Mouse (Mus musculus): ENCODE measurements around the gene Gm11444. TPM values are rescaled to one million over a fixed set of nuclear protein-coding genes. Genes with fewer than 3 reads are reported as not detected.

Gene Gm11444
- polyA plus RNA-seq, 1 experiment from 2014 or later, result not detected

DNA sequence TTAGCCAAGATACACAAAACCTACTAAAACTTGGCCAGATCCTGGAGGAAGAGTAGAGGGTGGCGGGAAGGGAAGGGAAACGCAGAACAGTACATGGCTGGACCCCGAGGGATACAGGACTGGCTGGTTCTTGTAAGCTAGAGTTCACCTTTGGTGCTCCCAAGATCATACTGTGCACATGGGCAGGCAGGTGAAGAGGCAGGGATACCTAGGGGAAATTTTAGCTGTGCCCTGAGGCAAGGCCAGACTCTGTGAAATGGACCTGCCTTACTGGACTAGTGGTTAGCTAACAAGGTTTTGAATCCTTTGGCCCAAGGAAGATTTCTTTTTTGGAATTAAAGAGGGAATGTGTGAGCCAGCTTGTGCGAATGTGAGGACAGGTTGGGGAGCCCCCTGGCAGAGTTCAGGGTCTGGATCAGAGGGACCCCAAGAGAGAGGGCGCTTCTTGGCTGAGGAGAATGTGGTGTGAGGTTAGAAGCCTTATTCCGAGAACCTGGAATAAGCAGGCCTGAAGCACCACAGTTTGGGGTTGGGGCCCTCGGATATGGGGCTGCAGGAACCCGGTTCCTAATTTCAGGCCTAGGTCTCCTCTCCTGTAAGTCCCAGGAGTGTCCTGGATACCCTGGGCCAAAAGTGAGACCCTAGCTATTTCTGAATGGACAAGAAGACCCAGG lies 39.1 kb upstream of the Gm11444 start:
- no peaks in the 10 kb centered on the region for H3K36me3 ChIP-seq
- peaks cover 96% of the 10 kb centered on the region for H3K27me3 ChIP-seq (replicated peaks)
- peaks cover 23% of the 10 kb centered on the region for H3K4me1 ChIP-seq
- peak overlapping the region; percentile 42 for H3K4me3 ChIP-seq
- peak overlapping the region; percentile 50 for H3K4me2 ChIP-seq
- H3K9ac ChIP-seq, result peak overlapping the region; percentile 48; the same call in 1 of the 2 replicates
- no peaks in the 10 kb centered on the region for H3K9me3 ChIP-seq
- no peak for ATAC-seq (ENCODE audit: extremely low read depth, insufficient number of reproducible peaks, low FRiP score, low TSS enrichment)
- WGBS, result 29% methylated on average over 8 of the region's 8 CpGs
- H3K27ac ChIP-seq (replicated peaks), result no peak overlapping the region

DNA sequence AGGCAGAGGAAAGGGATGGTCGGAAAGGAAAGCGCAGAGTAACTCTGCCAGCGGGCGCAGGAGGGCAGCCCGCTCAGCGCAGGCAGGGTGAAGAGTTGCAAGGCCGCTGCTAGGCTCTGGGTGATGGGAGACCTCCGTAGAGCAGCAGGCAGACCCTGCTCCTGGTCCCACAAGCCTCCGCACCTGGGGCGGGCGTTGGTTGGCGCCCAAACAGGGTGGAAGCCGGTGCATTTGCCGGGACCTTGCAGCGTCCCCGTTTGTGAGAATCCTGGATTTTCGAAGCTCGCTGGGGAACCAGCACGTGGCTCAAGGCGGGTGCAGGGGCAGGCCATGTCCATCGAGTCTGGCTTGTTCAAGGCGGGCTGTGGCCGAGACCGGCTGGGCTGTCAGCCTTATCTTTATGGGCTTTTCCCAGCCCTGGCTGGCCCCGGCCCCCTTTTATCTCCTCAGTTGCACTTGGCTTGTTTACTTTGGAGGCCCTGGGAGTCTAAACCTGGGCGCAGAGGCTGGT lies 38.4 kb upstream of the Gm11444 start:
- peak overlapping the region; percentile 48 for H3K9ac ChIP-seq
- no peak overlapping the region for H3K27ac ChIP-seq (replicated peaks)
- 3% methylated on average over 26 of the region's 26 CpGs for WGBS

DNA sequence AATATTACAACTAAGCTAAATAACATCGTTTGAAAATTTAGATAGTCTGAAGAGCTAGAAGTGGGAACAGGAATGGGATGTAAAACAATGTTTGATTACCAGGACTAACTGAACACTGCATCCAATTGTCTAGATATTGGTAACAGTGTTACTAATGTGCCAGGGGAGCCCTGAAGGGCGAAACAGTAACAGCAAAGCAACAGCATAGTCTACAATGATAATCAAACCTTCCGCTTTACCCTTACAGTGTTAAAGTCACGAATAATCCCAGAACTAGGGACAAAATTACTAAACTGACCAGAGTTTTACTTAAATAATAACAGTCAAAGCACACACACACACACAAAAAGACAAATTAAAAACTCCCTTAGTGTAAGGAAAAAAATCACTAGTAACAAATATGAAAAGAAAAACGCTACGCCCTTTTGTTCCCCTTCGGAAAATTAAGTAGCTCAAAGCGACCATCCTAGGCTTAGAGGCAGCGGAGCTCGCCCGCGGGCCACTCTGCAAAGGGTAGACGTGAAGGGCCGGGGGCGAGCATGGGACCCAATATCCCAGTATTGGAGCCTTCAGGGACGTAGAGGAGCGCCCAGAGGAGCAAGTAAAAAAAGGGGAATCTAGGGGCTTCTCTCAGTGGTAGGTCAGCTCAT lies 37.8 kb upstream of the Gm11444 start:
- ATAC-seq (ENCODE audit: extremely low read depth, insufficient number of reproducible peaks, low FRiP score, low TSS enrichment), result no peak
- peak overlapping the region; percentile 42 for H3K4me3 ChIP-seq
- no peaks in the 10 kb centered on the region for H3K9me3 ChIP-seq
- no peak overlapping the region for H3K27ac ChIP-seq (replicated peaks)
- H3K9ac ChIP-seq, result peak overlapping the region; percentile 48
- H3K27me3 ChIP-seq (replicated peaks), result peaks cover 96% of the 10 kb centered on the region
- H3K4me2 ChIP-seq, result peak overlapping the region; percentile 50
- 6% methylated on average over 17 of the region's 17 CpGs for WGBS
- no peaks in the 10 kb centered on the region for H3K36me3 ChIP-seq
- peaks cover 23% of the 10 kb centered on the region for H3K4me1 ChIP-seq

More for the DNA sequence above, 38.4 kb upstream of the Gm11444 start:
- H3K9me3 ChIP-seq, result no peaks in the 10 kb centered on the region
- H3K36me3 ChIP-seq, result no peaks in the 10 kb centered on the region
- peak overlapping the region; percentile 50 for H3K4me2 ChIP-seq
- peaks cover 23% of the 10 kb centered on the region for H3K4me1 ChIP-seq
- H3K4me3 ChIP-seq, result peak overlapping the region; percentile 42
- no peak for ATAC-seq (ENCODE audit: extremely low read depth, insufficient number of reproducible peaks, low FRiP score, low TSS enrichment)
- peaks cover 96% of the 10 kb centered on the region for H3K27me3 ChIP-seq (replicated peaks)

DNA sequence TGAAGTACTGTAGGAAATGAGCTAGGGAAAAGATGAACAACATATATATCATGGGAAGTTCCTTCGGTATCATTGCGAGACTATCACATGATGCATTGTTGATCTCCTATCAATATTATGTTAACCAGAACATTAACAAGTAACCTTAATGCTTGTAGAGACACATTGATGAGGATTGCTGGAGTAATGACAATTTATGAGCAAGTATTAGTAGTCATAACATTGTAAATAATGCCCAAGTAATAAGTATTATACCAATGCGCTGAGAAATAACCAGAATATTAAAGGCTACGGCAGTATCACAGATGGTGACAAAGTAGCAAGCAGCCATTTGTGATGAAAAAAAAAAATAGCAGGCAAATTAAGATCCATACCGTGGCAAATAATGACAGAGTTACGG lies 37.1 kb upstream of the Gm11444 start:
- no peak for ATAC-seq (ENCODE audit: extremely low read depth, insufficient number of reproducible peaks, low FRiP score, low TSS enrichment)
- Histone ChIP-seq H3K4me1 (peaks cover 23% of the 10 kb centered on the region), H3K4me2 (no peak overlapping the region), H3K4me3 (no peak overlapping the region), H3K27me3 (replicated peaks) (peaks cover 96% of the 10 kb centered on the region), H3K27ac (replicated peaks) (no peak overlapping the region), H3K9me3 (no peaks in the 10 kb centered on the region), H3K9ac (no peak overlapping the region), H3K36me3 (no peaks in the 10 kb centered on the region)
- 29% methylated on average over 6 of the region's 6 CpGs for WGBS

DNA sequence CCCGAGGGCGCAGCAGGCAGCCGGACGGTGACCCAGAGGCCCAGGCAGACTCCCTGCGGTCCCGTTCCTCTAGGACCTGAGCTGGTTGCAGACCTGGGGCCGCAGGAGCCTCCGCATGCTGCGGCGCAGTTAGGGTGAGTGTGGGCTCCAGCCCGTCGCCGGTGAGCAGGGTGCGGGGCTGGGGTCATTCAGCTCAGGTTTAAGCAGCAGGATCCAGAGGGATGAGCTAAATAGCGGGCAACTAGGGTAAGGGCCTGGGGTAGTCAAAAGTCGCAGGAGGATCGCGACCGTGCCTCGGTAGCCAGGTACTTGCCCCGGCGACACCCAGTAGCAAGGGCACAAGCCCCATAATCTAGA lies 36.3 kb upstream of the Gm11444 start:
- H3K27me3 ChIP-seq (replicated peaks), result peaks cover 96% of the 10 kb centered on the region
- peak overlapping the region; percentile 30 for H3K4me2 ChIP-seq
- peak overlapping the region; percentile 34; the same call in 1 of the 2 replicates for H3K9ac ChIP-seq
- H3K36me3 ChIP-seq, result no peaks in the 10 kb centered on the region
- 5% methylated on average over 22 of the region's 22 CpGs for WGBS
- no peak overlapping the region for H3K27ac ChIP-seq (replicated peaks)
- H3K4me1 ChIP-seq, result peaks cover 23% of the 10 kb centered on the region
- no peaks in the 10 kb centered on the region for H3K9me3 ChIP-seq
- no peak for ATAC-seq (ENCODE audit: extremely low read depth, insufficient number of reproducible peaks, low FRiP score, low TSS enrichment)
- peak overlapping the region; percentile 28 for H3K4me3 ChIP-seq

DNA sequence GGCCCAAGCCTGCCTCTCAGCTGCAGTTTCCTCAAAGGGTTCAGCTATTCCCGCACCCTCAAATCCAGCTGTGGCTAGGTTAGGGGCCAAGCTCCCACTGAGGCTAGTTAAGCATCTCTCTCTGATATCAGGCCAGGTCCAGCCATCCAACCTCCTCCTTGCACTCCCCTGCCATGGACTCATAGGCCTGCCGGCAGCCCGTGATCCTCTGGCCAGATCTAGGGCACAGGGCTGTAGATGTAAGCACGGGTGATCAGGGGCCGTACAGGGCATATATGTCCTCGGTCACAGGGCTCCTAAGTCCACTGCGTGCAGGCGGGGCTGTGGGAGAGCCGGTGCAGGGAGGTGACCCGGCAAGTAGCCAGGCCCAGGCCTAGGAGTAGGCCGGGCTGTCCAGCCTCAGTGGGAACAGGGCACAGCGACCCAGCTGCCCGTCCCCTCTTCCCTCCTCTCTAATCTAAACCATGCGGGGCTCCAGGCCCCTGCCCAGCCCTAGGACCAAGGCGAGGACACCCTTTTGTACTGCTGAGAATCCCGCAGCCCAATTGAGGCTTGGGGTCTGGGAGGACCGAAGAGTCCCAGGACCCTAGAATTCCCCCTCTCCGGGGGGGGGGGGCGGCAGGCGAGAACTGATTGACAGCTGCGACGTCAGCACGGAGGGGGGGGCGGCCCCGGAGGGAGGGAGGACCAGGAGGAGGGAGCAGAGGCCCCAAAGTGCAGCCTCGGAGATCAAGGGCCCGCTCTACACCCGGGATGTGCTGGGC lies 35.7 kb upstream of the Gm11444 start, which contains the start of gene Tbx4:
Gene Tbx4, plus strand, starts transcription at position 758 of the 764 bp plus-strand sequence.
- Histone ChIP-seq H3K4me2 (peak within 1 kb of the TSS; percentile 30), H3K4me1 (peaks cover 23% of the 10 kb centered on the region), H3K27ac (replicated peaks) (no peak within 1 kb of the TSS), H3K4me3 (peak within 1 kb of the TSS; percentile 28), H3K36me3 (no peaks in the 10 kb centered on the region), H3K9me3 (no peaks in the 10 kb centered on the region), H3K27me3 (replicated peaks) (peaks cover 96% of the 10 kb centered on the region), H3K9ac (peak within 1 kb of the TSS; percentile 34; the same call in 1 of the 2 replicates)
- no peak for ATAC-seq (ENCODE audit: extremely low read depth, insufficient number of reproducible peaks, low FRiP score, low TSS enrichment)
- 20% methylated on average over 21 of the region's 28 CpGs for WGBS

DNA sequence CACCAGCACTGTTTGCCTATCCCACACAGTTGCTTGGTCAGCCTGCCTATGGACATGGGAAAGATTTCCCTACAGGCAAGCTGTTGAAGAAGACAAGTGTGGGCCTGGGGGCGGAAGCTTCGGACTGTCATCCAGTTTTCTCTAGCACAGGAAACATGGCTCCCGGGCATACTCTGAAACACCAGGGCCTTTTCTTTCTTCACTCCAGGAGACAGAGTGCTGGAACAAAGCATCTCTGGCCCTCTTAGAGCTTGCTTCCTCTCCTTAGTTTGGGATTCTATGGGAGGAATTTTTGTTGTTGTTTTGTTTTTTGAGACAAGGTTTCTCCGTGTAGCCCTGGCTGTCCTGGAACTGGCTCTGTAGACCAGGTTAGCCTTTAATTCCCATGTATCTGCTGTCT lies 34.4 kb upstream of the Gm11444 start:
- no peak overlapping the region for H3K4me2 ChIP-seq
- no peak overlapping the region for H3K9ac ChIP-seq
- H3K9me3 ChIP-seq, result no peaks in the 10 kb centered on the region
- H3K27ac ChIP-seq (replicated peaks), result no peak overlapping the region
- no peak overlapping the region for H3K4me3 ChIP-seq
- peaks cover 12% of the 10 kb centered on the region for H3K4me1 ChIP-seq
- H3K27me3 ChIP-seq (replicated peaks), result peaks cover 94% of the 10 kb centered on the region
- WGBS, result 68% methylated on average over 4 of the region's 4 CpGs
- H3K36me3 ChIP-seq, result no peaks in the 10 kb centered on the region
- ATAC-seq (ENCODE audit: extremely low read depth, insufficient number of reproducible peaks, low FRiP score, low TSS enrichment), result no peak

DNA sequence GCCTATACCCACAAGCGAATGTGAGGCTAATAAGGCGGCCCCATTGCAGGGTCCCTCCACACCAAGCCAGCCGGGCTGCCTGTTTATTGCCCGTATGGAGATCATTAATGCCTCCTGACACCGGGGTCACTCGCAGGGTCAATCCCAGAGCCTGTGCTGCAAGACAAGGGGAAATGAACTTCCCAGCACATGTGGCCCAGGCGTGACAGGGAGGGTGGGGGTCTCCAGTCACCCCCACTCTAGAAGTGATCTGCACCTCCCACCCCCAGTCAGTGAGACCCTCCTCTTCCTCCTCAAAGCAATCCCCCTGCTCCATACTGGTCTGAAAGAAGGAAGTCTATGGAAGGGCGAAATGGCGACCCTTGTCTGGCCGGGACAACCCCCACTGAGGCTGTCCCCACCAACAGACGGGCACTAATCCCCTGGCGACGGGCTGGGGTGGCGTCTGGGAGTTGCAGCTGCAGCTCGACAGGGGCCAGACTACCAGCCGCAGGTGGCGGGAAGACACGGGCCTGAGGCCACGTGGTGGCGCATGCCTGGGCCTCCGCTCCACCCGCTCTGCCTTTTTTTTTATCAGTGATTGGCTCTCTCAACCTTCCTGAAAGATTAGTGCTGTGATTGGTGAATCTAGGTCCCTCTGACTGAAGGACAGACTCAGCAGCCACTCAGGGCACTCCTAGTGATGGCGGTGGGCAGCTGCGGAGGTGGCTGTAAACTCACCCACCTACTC lies 26.1 kb upstream of the Gm11444 start:
- 59% methylated on average over 24 of the region's 24 CpGs for WGBS
- Histone ChIP-seq H3K9ac (no peak overlapping the region), H3K27me3 (replicated peaks) (peaks cover 55% of the 10 kb centered on the region), H3K4me3 (no peak overlapping the region), H3K27ac (replicated peaks) (no peak overlapping the region), H3K9me3 (no peaks in the 10 kb centered on the region), H3K36me3 (no peaks in the 10 kb centered on the region), H3K4me2 (no peak overlapping the region), H3K4me1 (no peaks in the 10 kb centered on the region)
- ATAC-seq (ENCODE audit: extremely low read depth, insufficient number of reproducible peaks, low FRiP score, low TSS enrichment), result no peak

DNA sequence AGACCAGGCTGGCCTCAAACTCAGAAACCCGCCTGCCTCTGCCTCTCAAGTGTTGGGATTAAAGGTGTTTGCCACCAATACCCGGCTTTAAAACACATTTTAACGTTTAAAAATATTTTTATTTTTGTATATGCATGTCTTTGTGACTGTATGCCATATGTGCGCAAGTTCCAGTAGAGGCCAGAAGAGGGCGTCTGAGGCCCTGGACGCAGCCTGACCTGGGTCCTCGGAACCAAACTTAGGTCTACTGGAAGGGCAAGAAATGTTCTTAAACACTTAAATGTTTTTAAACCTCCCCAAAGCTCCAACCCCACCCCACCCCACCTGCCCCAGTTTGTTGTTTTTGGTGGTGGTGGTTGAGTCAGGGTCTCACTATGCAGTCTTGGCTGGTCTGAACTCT lies 14.2 kb upstream of the Gm11444 start:
- Histone ChIP-seq H3K9me3 (no peaks in the 10 kb centered on the region), H3K4me3 (no peak overlapping the region), H3K4me1 (no peaks in the 10 kb centered on the region), H3K27ac (replicated peaks) (no peak overlapping the region), H3K9ac (no peak overlapping the region), H3K4me2 (no peak overlapping the region), H3K36me3 (no peaks in the 10 kb centered on the region), H3K27me3 (replicated peaks) (peaks cover 8% of the 10 kb centered on the region)
- WGBS, result 24% methylated on average over 7 of the region's 7 CpGs
- ATAC-seq (ENCODE audit: extremely low read depth, insufficient number of reproducible peaks, low FRiP score, low TSS enrichment), result no peak

DNA sequence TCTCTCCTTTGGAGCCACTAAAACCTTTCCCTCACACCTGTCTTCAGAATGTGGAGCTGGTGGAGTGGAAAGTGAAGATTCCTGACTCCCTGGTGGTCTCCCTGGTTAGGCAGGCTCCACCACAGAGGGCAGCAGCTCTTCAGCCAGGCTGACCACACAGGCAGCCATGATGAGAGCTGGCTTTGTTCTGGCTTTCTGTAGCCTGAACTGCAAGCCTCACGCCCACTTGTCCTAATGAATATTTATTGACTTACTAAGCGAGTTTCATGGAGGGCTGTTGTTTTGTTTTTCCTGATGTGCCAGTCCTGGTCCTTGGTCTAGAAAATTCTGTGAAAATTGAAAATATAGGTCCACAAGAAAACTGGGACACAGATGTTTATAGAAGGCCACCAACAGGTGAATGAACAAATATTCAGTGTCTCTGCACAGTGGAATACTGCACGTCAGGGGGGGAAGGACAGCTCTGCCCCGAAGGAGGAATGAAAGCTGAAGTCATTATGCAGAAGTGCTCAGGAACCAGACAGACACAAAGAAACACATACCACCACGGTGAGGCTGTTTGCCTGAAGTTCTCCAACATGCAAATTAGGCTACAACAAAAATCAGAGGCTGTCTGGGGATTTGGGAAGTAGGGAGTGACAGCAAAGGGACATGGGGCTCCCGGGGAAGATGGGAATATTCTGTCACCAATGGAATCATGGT lies 8.0 kb upstream of the Gm11444 start:
- no peaks in the 10 kb centered on the region for H3K4me1 ChIP-seq
- H3K27ac ChIP-seq (replicated peaks), result no peak overlapping the region
- no peaks in the 10 kb centered on the region for H3K27me3 ChIP-seq (replicated peaks)
- no peak overlapping the region for H3K9ac ChIP-seq
- ATAC-seq (ENCODE audit: extremely low read depth, insufficient number of reproducible peaks, low FRiP score, low TSS enrichment), result no peak
- no peaks in the 10 kb centered on the region for H3K9me3 ChIP-seq
- WGBS, result 39% methylated on average over 6 of the region's 6 CpGs
- H3K36me3 ChIP-seq, result no peaks in the 10 kb centered on the region
- no peak overlapping the region for H3K4me3 ChIP-seq
- no peak overlapping the region for H3K4me2 ChIP-seq

All from heart, embryonic 13.5 days (tissue).